Mouse (Mus musculus) forebrain, postnatal 0 days (tissue): ENCODE measurements around the gene Auts2. TPM values are rescaled to one million over a fixed set of nuclear protein-coding genes. Genes with fewer than 3 reads are reported as not detected.
A peak's percentile ranks its signal among the peaks of the same experiment; 100 is the strongest.

Source experiments
- ATAC-seq: fragments of 200-750 bp; cut with Nextera tagmentation; 2 replicates; pipeline ENCODE4 v1.8.0; 2017; ENCODE audit warnings: mild to moderate bottlenecking, moderate library complexity
- DNase-seq: peaks from one replicate; pipeline ENCODE4 v3.0.0-alpha.2; 2015
- H3K27ac ChIP-seq: fragments of 300-500 bp; sonication (generic); 2 replicates; pipeline ENCODE4 v1.5.1; 2014; ENCODE audit warnings: low read depth, mild to moderate bottlenecking, antibody characterized with exemption, low read length, moderate library complexity, mixed read lengths
- H3K27me3 ChIP-seq: fragments of 300-500 bp; sonication (generic); 2 replicates; pipeline ENCODE4 v1.6.1; 2014; ENCODE audit warnings: mild to moderate bottlenecking, low read length, mixed read lengths; ENCODE audit not compliant: insufficient read depth
- H3K36me3 ChIP-seq: fragments of 300-500 bp; sonication (generic); 2 replicates; pipeline ENCODE4 v1.6.1; 2014; ENCODE audit warnings: mild to moderate bottlenecking, moderate library complexity; ENCODE audit not compliant: insufficient read depth
- H3K4me1 ChIP-seq: fragments of 300-500 bp; sonication (generic); 2 replicates; pipeline ENCODE4 v1.6.1; 2014; ENCODE audit warnings: antibody characterized with exemption; ENCODE audit not compliant: insufficient read depth
- H3K4me2 ChIP-seq: fragments of 300-500 bp; sonication (generic); 2 replicates; pipeline ENCODE4 v1.6.1; 2014; ENCODE audit warnings: low read depth, mild to moderate bottlenecking, moderate library complexity
- H3K4me3 ChIP-seq: fragments of 300-500 bp; sonication (generic); 2 replicates; pipeline ENCODE4 v1.5.1; 2014; ENCODE audit warnings: low read depth, low read length, mixed read lengths
- H3K9ac ChIP-seq: fragments of 300-500 bp; sonication (generic); 2 replicates; pipeline ENCODE4 v1.6.1; 2014; ENCODE audit warnings: mild to moderate bottlenecking
- H3K9me3 ChIP-seq: fragments of 300-500 bp; sonication (generic); 2 replicates; pipeline ENCODE4 v1.6.1; 2016; ENCODE audit warnings: low read length
- CTCF ChIP-seq: sonication (generic); IDR thresholded peaks from 2 replicates; pipeline ENCODE4 v1.5.1; 2016; ENCODE audit warnings: antibody characterized with exemption, control low read depth, low read depth
- WGBS: fragments of 180-500 bp; shearing (Covaris S2); extraction: QIAGEN DNeasy Blood & Tissue Kit; methylation state at CpG from one replicate; pipeline ENCODE4 v1.1.7; 2014; 5-methylcytosine and 5-hydroxymethylcytosine counted together
- polyA plus RNA-seq: library from polyadenylated mRNA; unstranded; fragments of >200 nt; fragmentation: Nextera tagmentation; extraction: Ambion mirVana; gene quantifications from 2 replicates; pipeline ENCODE4 v1.2.1, GENCODE M21; 2015
- total RNA-seq: library from RNA; depleted of rRNA; stranded (reverse); fragments of >200 nt; gene quantifications from 2 replicates; pipeline ENCODE4 v1.2.3, GENCODE M21; 2014

Auts2 gene
- total and polyA plus RNA-seq, 2 experiments from 2014 or later = 40.9 to 66.2 TPM

DNA sequence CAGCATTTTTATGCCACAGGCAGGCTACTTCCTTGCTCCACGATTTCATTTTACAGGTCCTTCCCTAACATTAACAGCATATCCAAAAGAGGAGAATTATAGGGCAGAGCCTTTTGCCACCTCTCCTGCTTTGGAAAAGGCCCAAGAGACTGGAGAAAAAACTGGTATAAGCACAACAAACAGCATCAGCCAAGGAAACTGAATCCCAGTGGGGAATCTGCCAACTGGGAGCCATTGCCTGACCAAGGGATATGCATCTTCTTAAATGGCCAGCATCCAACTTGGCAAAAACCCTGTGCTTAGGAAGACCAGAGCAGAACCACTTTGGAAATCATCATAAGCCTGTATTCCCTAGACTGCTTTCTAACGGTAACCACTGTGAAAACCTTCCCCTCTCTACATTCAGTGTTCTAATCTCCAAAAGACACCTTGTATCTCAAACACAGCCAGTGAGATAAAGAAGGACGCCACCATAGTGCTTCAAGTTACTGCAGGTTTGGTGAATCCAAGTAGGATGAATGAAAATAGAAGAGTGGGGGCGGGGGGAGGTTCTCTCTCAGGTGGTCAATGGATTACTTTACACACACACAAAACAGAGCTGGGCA, 169.6 kb downstream of the Auts2 start:
- H3K4me1 ChIP-seq = peaks cover 3% of the 10 kb centered on the region; the same call in 1 of the 2 replicates
- H3K9ac ChIP-seq = no peak overlapping the region
- no peaks in the 10 kb centered on the region for H3K36me3 ChIP-seq
- H3K4me2 ChIP-seq = no peak overlapping the region
- H3K27me3 ChIP-seq = no peaks in the 10 kb centered on the region
- H3K4me3 ChIP-seq = no peak overlapping the region
- 55% methylated on average over 4 of the region's 4 CpGs for WGBS
- no peak for TF ChIP-seq CTCF
- ATAC-seq (no peak), DNase-seq (peak; percentile 26)
- no peaks in the 10 kb centered on the region for H3K9me3 ChIP-seq
- H3K27ac ChIP-seq = no peak overlapping the region

GRCm38 (mm10) chr5:132372605-132373004, 170.5 kb downstream of the Auts2 start:
- DNase-seq (no peak), ATAC-seq (no peak)
- Histone ChIP-seq H3K4me2 (no peak overlapping the region), H3K27ac (no peak overlapping the region), H3K4me1 (peaks cover 6% of the 10 kb centered on the region; the same call in 1 of the 2 replicates), H3K9me3 (no peaks in the 10 kb centered on the region), H3K36me3 (no peaks in the 10 kb centered on the region), H3K4me3 (no peak overlapping the region), H3K27me3 (no peaks in the 10 kb centered on the region), H3K9ac (no peak overlapping the region)
- WGBS = 53% methylated on average over 2 of the region's 2 CpGs
- no peak for TF ChIP-seq CTCF

DNA sequence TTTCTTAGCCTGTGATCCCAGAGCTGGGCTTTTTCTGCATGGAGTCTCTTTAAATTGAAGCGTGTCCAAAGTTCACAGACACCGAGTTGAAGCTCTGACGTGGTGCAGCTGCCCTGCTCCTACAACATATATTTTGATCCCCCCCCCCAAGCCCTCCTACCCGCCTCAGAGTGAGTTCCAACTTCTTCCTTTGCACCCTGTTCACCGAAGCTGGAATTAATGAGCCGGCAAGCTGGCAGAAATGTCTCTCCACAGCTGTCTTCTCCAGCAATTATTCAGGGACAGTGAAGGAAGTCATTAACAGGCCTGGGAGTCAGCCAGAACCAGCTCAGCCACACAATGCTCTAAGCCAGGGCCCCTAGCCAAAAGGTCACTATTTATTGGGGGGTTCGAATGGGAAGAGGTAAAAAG, 174.5 kb downstream of the Auts2 start:
- H3K36me3 ChIP-seq = no peaks in the 10 kb centered on the region
- no peak overlapping the region for H3K9ac ChIP-seq
- no peaks in the 10 kb centered on the region for H3K9me3 ChIP-seq
- DNase-seq = peak; percentile 59
- no peak overlapping the region for H3K4me3 ChIP-seq
- TF ChIP-seq CTCF = no peak
- no peak overlapping the region for H3K4me2 ChIP-seq
- no peaks in the 10 kb centered on the region for H3K27me3 ChIP-seq
- WGBS = 10% methylated on average over 7 of the region's 7 CpGs
- H3K27ac ChIP-seq = no peak overlapping the region
- peak; percentile 55; the same call in 1 of the 2 replicates for ATAC-seq
- peaks cover 6% of the 10 kb centered on the region; the same call in 1 of the 2 replicates for H3K4me1 ChIP-seq

GRCm38 (mm10) chr5:132361276-132361675, 181.9 kb downstream of the Auts2 start:
- Histone ChIP-seq H3K9me3 (no peaks in the 10 kb centered on the region), H3K27me3 (no peaks in the 10 kb centered on the region), H3K4me1 (no peaks in the 10 kb centered on the region), H3K4me3 (no peak overlapping the region), H3K36me3 (no peaks in the 10 kb centered on the region), H3K9ac (no peak overlapping the region), H3K4me2 (no peak overlapping the region), H3K27ac (no peak overlapping the region)
- WGBS = 69% methylated on average over 1 of the region's 1 CpGs
- ATAC-seq (no peak), DNase-seq (peak; percentile 29)
- TF ChIP-seq CTCF = no peak

- ATAC-seq (no peak), DNase-seq (no peak)
- no peak overlapping the region for H3K4me3 ChIP-seq
- no peak overlapping the region for H3K27ac ChIP-seq
- no peaks in the 10 kb centered on the region for H3K4me1 ChIP-seq
- H3K9me3 ChIP-seq = no peaks in the 10 kb centered on the region
- H3K9ac ChIP-seq = no peak overlapping the region
- no peak overlapping the region for H3K4me2 ChIP-seq
- H3K27me3 ChIP-seq = no peaks in the 10 kb centered on the region
- no peaks in the 10 kb centered on the region for H3K36me3 ChIP-seq
- no peak for TF ChIP-seq CTCF
- WGBS = 72% methylated on average over 5 of the region's 5 CpGs
Observed at GRCm38 (mm10) chr5:132357726-132358125, 185.4 kb downstream of the Auts2 start.

DNA sequence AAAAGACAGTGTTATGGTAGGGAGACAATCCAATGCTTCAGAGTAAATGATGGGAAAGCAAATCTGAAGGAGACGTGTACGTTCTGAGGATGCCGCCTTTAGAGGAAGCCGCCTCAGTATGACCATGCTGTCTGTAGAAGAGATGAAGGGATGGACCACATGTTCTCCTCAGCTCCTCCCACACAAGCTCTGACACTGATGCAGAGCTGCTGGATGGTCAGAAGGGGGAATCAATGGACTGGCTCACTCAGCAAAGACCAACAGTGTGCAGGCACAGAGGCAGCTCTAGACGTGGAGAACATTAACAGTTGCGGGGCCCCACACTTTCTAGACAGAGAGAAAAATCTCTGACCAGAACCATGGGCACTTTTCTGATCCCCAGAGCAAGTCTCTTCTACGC, 187.2 kb downstream of the Auts2 start:
- Histone ChIP-seq H3K27ac (no peak overlapping the region), H3K4me1 (no peaks in the 10 kb centered on the region), H3K4me3 (no peak overlapping the region), H3K27me3 (no peaks in the 10 kb centered on the region), H3K9ac (no peak overlapping the region), H3K4me2 (no peak overlapping the region), H3K36me3 (no peaks in the 10 kb centered on the region), H3K9me3 (no peaks in the 10 kb centered on the region)
- DNase-seq (no peak), ATAC-seq (no peak)
- no peak for TF ChIP-seq CTCF
- 90% methylated on average over 7 of the region's 7 CpGs for WGBS

DNA sequence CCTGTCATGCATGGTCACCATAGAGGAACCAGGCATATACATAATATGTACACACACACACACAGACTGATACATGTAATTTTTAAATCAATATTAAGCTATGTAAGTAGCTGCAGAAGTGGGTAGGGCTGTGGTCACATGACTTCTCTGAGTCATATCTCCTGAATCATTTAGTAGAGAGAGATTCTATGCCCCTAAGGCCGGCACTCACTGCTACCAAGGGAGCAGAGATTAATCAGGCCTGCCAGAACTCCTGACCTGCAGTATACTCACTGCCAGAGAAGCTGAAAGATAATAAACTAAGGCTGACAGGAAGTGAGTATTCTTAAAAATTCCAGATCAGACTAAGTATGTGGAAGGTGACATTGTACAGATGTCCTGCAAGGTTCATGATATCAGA, 190.7 kb downstream of the Auts2 start:
- no peak for ATAC-seq
- H3K4me3 ChIP-seq = no peak overlapping the region
- 78% methylated on average over 1 of the region's 1 CpGs for WGBS
- H3K9ac ChIP-seq = no peak overlapping the region
- H3K27ac ChIP-seq = no peak overlapping the region
- DNase-seq = no peak
- no peak overlapping the region for H3K4me2 ChIP-seq
- no peaks in the 10 kb centered on the region for H3K9me3 ChIP-seq
- no peaks in the 10 kb centered on the region for H3K36me3 ChIP-seq
- no peak for TF ChIP-seq CTCF
- no peaks in the 10 kb centered on the region for H3K4me1 ChIP-seq
- H3K27me3 ChIP-seq = no peaks in the 10 kb centered on the region
